Comparison of ENCODE assay signal across 8 mouse cellular contexts in the genomic region with DNA sequence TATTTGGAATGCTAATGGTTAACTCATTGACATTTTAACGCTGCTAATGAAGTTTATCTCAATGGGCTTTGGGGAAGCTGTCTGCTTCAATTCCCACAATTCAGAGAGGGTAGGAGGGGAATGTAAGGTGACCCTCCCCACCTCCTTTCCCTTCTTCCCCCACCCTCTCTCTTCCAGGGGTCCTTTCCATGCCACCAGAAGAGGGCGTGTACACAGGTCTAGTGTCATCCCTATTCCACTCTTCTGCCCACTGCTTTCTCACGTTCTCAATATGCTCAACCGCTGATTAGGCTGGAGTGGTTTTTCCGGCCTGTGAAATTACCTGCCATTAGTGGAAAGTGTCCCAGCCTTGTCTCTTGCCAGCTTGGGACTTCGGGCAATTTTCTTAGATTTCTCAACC. TPM values are rescaled to one million over a fixed set of nuclear protein-coding genes. Genes with fewer than 3 reads are reported as not detected.
DNase-seq lines count a peak whose midpoint lies in the region; ATAC-seq and TF ChIP-seq lines count a peak whose summit lies in the region.

No protein-coding gene starts in this region.

- H3K27me3 ChIP-seq in forebrain, embryonic 10.5 days (ENCODE audit: poor library complexity, severe bottlenecking) = 0 out of 2 replicates have a peak, but pooled peaks cover 7% of the 10 kb centered on the region
- no peaks in the 10 kb centered on the region for H3K27me3 ChIP-seq in forebrain, embryonic 14.5 days (replicated peaks; ENCODE audit: control insufficient read depth, insufficient read depth, low read length)
- H3K27me3 ChIP-seq in lung, postnatal 0 days (replicated peaks; ENCODE audit: insufficient read depth, low read length) = no peaks in the 10 kb centered on the region
- H3K27me3 ChIP-seq in intestine, postnatal 0 days (replicated peaks; ENCODE audit: control insufficient read depth, insufficient read depth, low read length) = no peaks in the 10 kb centered on the region

- WGBS in forebrain, embryonic 10.5 days = 34% methylated on average over 6 of the region's 6 CpGs
- WGBS in forebrain, embryonic 14.5 days = 52% methylated on average over 6 of the region's 6 CpGs
- WGBS in lung, postnatal 0 days = 25% methylated on average over 6 of the region's 6 CpGs
- WGBS in intestine, postnatal 0 days = 28% methylated on average over 6 of the region's 6 CpGs

- H3K4me1 ChIP-seq in forebrain, embryonic 10.5 days = peaks cover 26% of the 10 kb centered on the region
- H3K4me1 ChIP-seq in forebrain, embryonic 14.5 days (ENCODE audit: control insufficient read depth, insufficient read depth, low read length) = no peaks in the 10 kb centered on the region
- no peaks in the 10 kb centered on the region for H3K4me1 ChIP-seq in lung, postnatal 0 days (ENCODE audit: insufficient read depth, low read depth, low read length)
- peaks cover 4% of the 10 kb centered on the region; the same call in 1 of the 2 replicates for H3K4me1 ChIP-seq in intestine, postnatal 0 days (replicated peaks; ENCODE audit: control insufficient read depth, insufficient read depth, low read length)

- H3K36me3 ChIP-seq in forebrain, embryonic 10.5 days (replicated peaks) = no peaks in the 10 kb centered on the region
- no peaks in the 10 kb centered on the region for H3K36me3 ChIP-seq in forebrain, embryonic 14.5 days (ENCODE audit: control insufficient read depth, insufficient read depth, low read length)
- no peaks in the 10 kb centered on the region for H3K36me3 ChIP-seq in lung, postnatal 0 days (ENCODE audit: insufficient read depth, low read length)
- H3K36me3 ChIP-seq in intestine, postnatal 0 days (ENCODE audit: control insufficient read depth, insufficient read depth) = no peaks in the 10 kb centered on the region

- 0 out of 2 replicates have a peak, but pooled peaks cover 2% of the 10 kb centered on the region for H3K9me3 ChIP-seq in forebrain, embryonic 10.5 days
- no peaks in the 10 kb centered on the region for H3K9me3 ChIP-seq in forebrain, embryonic 14.5 days (replicated peaks; ENCODE audit: control insufficient read depth, low read length)
- no peaks in the 10 kb centered on the region for H3K9me3 ChIP-seq in lung, postnatal 0 days (ENCODE audit: low read length)
- no peaks in the 10 kb centered on the region for H3K9me3 ChIP-seq in intestine, postnatal 0 days (ENCODE audit: control insufficient read depth)

- no peak for ATAC-seq in forebrain, embryonic 14.5 days
- ATAC-seq in lung, postnatal 0 days = 0 out of 2 replicates have a peak, but pooled peaks have one; percentile 2
- no peak for ATAC-seq in intestine, postnatal 0 days

- H3K4me3 ChIP-seq in forebrain, embryonic 10.5 days = peak overlapping the region; percentile 27
- H3K4me3 ChIP-seq in forebrain, embryonic 14.5 days (ENCODE audit: low read depth, low read length) = no peak overlapping the region
- H3K4me3 ChIP-seq in lung, postnatal 0 days (ENCODE audit: low read depth, low read length) = no peak overlapping the region
- no peak overlapping the region for H3K4me3 ChIP-seq in intestine, postnatal 0 days (ENCODE audit: low read depth, low read length)

- DNase-seq in forebrain, embryonic 10.5 days (ENCODE audit: extremely low spot score, low spot score) = no peak
- no peak for DNase-seq in forebrain, embryonic 14.5 days (ENCODE audit: low spot score)
- no peak for DNase-seq in lung, postnatal 0 days (ENCODE audit: low spot score)
- no peak for DNase-seq in lung, postnatal 10 days
- DNase-seq in retina, postnatal 1 day = peak; percentile 29
- DNase-seq in right cerebral cortex, postnatal 14 days = no peak
- DNase-seq in MN1 (ENCODE audit: low spot score) = no peak

- no peak overlapping the region for H3K9ac ChIP-seq in forebrain, embryonic 14.5 days (ENCODE audit: low read length)
- H3K9ac ChIP-seq in lung, postnatal 0 days (replicated peaks; ENCODE audit: low read depth) = no peak overlapping the region
- no peak overlapping the region for H3K9ac ChIP-seq in intestine, postnatal 0 days (ENCODE audit: low read depth, low read length)

- no peak for TF ChIP-seq EP300 in lung, postnatal 0 days (IDR thresholded peaks at IDR 0.05)

- H3K4me2 ChIP-seq in forebrain, embryonic 14.5 days (ENCODE audit: low read length) = no peak overlapping the region
- peak overlapping the region; percentile 44 for H3K4me2 ChIP-seq in lung, postnatal 0 days (replicated peaks; ENCODE audit: low read depth, low read length)
- H3K4me2 ChIP-seq in intestine, postnatal 0 days (replicated peaks; ENCODE audit: low read depth) = peak overlapping the region; percentile 38

- peak overlapping the region; percentile 68; the same call in 1 of the 2 replicates for H3K27ac ChIP-seq in forebrain, embryonic 10.5 days
- H3K27ac ChIP-seq in forebrain, embryonic 14.5 days (ENCODE audit: low read depth, low read length) = no peak overlapping the region
- H3K27ac ChIP-seq in lung, postnatal 0 days (ENCODE audit: low read length) = no peak overlapping the region
- H3K27ac ChIP-seq in intestine, postnatal 0 days (ENCODE audit: low read depth, low read length) = no peak overlapping the region

- TF ChIP-seq CTCF in lung, postnatal 0 days (IDR thresholded peaks at IDR 0.05) = peak; percentile 6; the same call in 1 of the 2 replicates
- peak; percentile 20; the same call in 1 of the 2 replicates for TF ChIP-seq CTCF in intestine, postnatal 0 days (IDR thresholded peaks at IDR 0.05; ENCODE audit: low read depth)

RNA-seq across cellular contexts. Expression of a gene that starts 27.9 kb away (rescaled TPM):
- 9.0 and 9.2 TPM in 2 replicates for polyA plus RNA-seq in forebrain, embryonic 10.5 days (2016; fragmentation: Nextera tagmentation; extraction: Ambion mirVana)
- 2.1 and 2.2 TPM in 2 replicates for polyA plus RNA-seq in forebrain, embryonic 14.5 days (2014; fragmentation: Nextera tagmentation; extraction: Ambion mirVana)
- 10.6 and 10.9 TPM in 2 replicates for polyA plus RNA-seq in lung, postnatal 0 days (2015; fragmentation: Nextera tagmentation; extraction: Ambion mirVana)
- 12.4 and 14.6 TPM in 2 replicates for polyA plus RNA-seq in intestine, postnatal 0 days (2015; fragmentation: Nextera tagmentation; extraction: Ambion mirVana)

RNA-seq across cellular contexts. Expression of a gene that starts 32.0 kb away (rescaled TPM):
- 635 and 662 TPM in 2 replicates for polyA plus RNA-seq in forebrain, embryonic 10.5 days (2016; fragmentation: Nextera tagmentation; extraction: Ambion mirVana)
- 276 and 308 TPM in 2 replicates for polyA plus RNA-seq in forebrain, embryonic 14.5 days (2014; fragmentation: Nextera tagmentation; extraction: Ambion mirVana)
- 121 and 134 TPM in 2 replicates for polyA plus RNA-seq in lung, postnatal 0 days (2015; fragmentation: Nextera tagmentation; extraction: Ambion mirVana)
- 105 and 125 TPM in 2 replicates for polyA plus RNA-seq in intestine, postnatal 0 days (2015; fragmentation: Nextera tagmentation; extraction: Ambion mirVana)

RNA-seq across cellular contexts. Expression of a gene that starts 43.4 kb away (rescaled TPM):
- 81.4 and 87.6 TPM in 2 replicates for polyA plus RNA-seq in forebrain, embryonic 10.5 days (2016; fragmentation: Nextera tagmentation; extraction: Ambion mirVana)
- 61.8 and 70.9 TPM in 2 replicates for polyA plus RNA-seq in forebrain, embryonic 14.5 days (2014; fragmentation: Nextera tagmentation; extraction: Ambion mirVana)
- 32.8 and 34.8 TPM in 2 replicates for polyA plus RNA-seq in lung, postnatal 0 days (2015; fragmentation: Nextera tagmentation; extraction: Ambion mirVana)
- 24.4 and 24.9 TPM in 2 replicates for polyA plus RNA-seq in intestine, postnatal 0 days (2015; fragmentation: Nextera tagmentation; extraction: Ambion mirVana)
